Mouse (Mus musculus) hindbrain, embryonic 12.5 days (tissue): ENCODE measurements at regions not wholly inside any gene's neighbourhood (a gene's known extent, or its start where the extent isn't known, plus 50 kb on each side); places are given as distances from the start of the nearest gene placed in this dataset.
"Not testable (repeated sequence)": the region's sequence is repeated elsewhere in the genome, so short reads cannot be mapped to it uniquely, and the experiment has no call there.

Experiments used
- ATAC-seq: fragments of 200-750 bp; cut with Nextera tagmentation; 2 replicates; pipeline ENCODE4 v1.8.0; 2017; ENCODE audit warnings: moderate TSS enrichment; ENCODE audit not compliant: low FRiP score
- H3K27ac ChIP-seq: fragments of 300-500 bp; sonication (generic); 2 replicates; pipeline ENCODE4 v1.5.1; 2016; ENCODE audit warnings: mild to moderate bottlenecking
- H3K27me3 ChIP-seq: fragments of 300-500 bp; sonication (generic); 2 replicates; pipeline ENCODE4 v1.6.1; 2016; ENCODE audit warnings: mild to moderate bottlenecking
- H3K36me3 ChIP-seq: fragments of 300-500 bp; sonication (generic); 2 replicates; pipeline ENCODE4 v1.6.1; 2016; ENCODE audit warnings: mild to moderate bottlenecking
- H3K4me1 ChIP-seq: fragments of 300-500 bp; sonication (generic); 2 replicates; pipeline ENCODE4 v1.6.1; 2016
- H3K4me2 ChIP-seq: fragments of 300-500 bp; sonication (generic); replicated peaks from 2 replicates; pipeline ENCODE4 v1.6.1; 2016; ENCODE audit warnings: mild to moderate bottlenecking
- H3K4me3 ChIP-seq: fragments of 300-500 bp; sonication (generic); 2 replicates; pipeline ENCODE4 v1.5.1; 2016; ENCODE audit warnings: mild to moderate bottlenecking
- H3K9ac ChIP-seq: fragments of 300-500 bp; sonication (generic); 2 replicates; pipeline ENCODE4 v1.6.1; 2016; ENCODE audit warnings: mild to moderate bottlenecking, moderate library complexity
- H3K9me3 ChIP-seq: fragments of 300-500 bp; sonication (generic); replicated peaks from 2 replicates; pipeline ENCODE4 v1.6.1; 2016; ENCODE audit warnings: mild to moderate bottlenecking
- WGBS: fragments of 180-500 bp; shearing (Covaris S2); methylation state at CpG from one replicate; pipeline ENCODE4 v1.1.7; 2016; 5-methylcytosine and 5-hydroxymethylcytosine counted together

DNA sequence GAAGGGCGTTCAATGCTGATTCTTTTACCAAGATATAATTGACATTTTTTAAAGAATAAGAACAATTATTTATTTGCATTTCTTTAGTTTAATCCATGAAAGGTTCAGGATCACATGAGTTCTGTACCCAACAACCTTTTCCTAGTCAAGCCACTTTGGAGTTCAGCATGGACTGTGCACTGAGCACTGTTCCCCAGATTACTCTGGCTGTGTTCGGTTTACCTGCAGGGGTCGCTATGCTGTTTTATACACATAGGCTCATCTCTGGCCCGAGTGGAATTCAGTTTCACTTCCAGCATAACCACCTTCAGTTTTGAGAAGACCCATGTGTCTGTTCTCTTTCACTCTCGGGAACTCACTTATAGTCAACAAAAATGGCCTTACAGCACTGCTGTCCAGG is 93.5 kb upstream of the Smarcad1 start:
- ATAC-seq, H3K4me2 ChIP-seq, H3K36me3 ChIP-seq, H3K27ac ChIP-seq, H3K4me1 ChIP-seq, H3K27me3 ChIP-seq, H3K9me3 ChIP-seq, H3K9ac ChIP-seq, H3K4me3 ChIP-seq: not testable (repeated sequence)
- WGBS = 79% methylated on average over 5 of the region's 5 CpGs

DNA sequence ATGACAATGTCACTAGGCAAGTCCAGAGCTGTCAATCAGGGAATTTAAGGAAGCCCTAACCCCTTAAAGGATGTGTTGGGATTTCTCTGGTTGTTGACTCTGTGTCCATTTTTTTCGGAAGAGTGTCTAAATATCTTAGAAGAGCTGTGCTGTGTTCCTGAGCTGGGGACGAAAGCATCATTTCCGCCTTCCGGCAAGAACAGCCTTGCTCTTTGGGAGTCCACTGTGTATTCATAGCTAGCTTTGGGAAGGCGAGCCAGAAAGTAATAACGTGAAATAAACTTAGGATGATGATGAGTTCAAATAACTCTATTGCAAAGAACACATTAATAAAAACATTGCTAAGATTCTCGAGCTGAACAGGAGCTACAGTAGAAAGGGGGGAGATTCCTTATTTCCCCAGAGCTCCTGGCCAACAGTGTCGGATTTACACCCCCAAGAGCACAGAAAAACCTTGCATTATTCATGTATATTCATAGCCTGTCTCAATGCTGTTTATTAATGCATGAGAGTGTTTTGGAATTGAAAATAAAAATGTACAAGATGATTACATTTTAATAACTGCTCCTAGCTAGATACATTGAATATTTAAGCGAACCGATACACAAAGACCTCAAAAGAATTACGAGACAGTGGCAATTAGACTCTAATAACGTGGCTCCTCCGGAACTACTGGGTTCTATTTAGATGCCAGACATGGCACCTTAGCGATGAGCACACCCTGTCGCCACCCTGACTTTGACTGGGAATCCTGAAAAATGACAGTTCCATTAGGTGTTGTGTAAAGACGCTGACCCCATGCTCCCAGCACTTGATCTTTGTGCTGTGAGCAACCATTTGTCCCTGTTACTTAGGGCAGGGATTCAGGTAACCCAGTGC is 80.5 kb upstream of the Smarcad1 start:
- no peak overlapping the region for H3K4me3 ChIP-seq
- peak overlapping the region; percentile 31 for H3K4me2 ChIP-seq
- ATAC-seq = peak; percentile 73

DNA sequence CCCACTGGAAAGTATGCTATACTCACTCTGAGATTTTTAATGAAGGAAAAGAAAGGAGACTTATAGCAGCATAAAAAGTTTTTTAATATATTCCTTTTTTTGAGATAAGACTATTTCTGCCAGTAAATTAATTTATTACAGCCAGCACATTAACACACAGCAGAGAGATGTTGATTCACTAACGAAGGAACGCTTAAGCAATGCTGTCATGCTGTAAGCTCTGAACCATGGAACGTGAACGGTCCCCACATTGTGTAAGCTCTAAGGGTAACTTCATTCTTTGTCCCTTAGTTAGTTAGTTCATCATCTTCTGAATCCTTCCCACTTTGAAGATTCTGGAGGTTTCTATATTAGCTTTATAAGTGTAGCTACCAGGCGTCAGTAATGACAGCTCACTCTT is 79.8 kb upstream of the Smarcad1 start:
- Histone ChIP-seq H3K4me3 (no peak overlapping the region), H3K27me3 (no peaks in the 10 kb centered on the region), H3K9me3 (no peaks in the 10 kb centered on the region), H3K4me2 (no peak overlapping the region), H3K27ac (no peak overlapping the region), H3K4me1 (0 out of 2 replicates have a peak, but pooled peaks cover 11% of the 10 kb centered on the region), H3K36me3 (no peaks in the 10 kb centered on the region), H3K9ac (no peak overlapping the region)
- WGBS = 69% methylated on average over 5 of the region's 5 CpGs
- no peak for ATAC-seq

More for the DNA sequence above, 80.5 kb upstream of the Smarcad1 start:
- no peaks in the 10 kb centered on the region for H3K9me3 ChIP-seq
- H3K36me3 ChIP-seq = no peaks in the 10 kb centered on the region
- 0 out of 2 replicates have a peak, but pooled peaks cover 11% of the 10 kb centered on the region for H3K4me1 ChIP-seq
- 54% methylated on average over 16 of the region's 16 CpGs for WGBS
- no peaks in the 10 kb centered on the region for H3K27me3 ChIP-seq
- H3K9ac ChIP-seq = no peak overlapping the region
- peak overlapping the region; percentile 23; the same call in 1 of the 2 replicates for H3K27ac ChIP-seq

DNA sequence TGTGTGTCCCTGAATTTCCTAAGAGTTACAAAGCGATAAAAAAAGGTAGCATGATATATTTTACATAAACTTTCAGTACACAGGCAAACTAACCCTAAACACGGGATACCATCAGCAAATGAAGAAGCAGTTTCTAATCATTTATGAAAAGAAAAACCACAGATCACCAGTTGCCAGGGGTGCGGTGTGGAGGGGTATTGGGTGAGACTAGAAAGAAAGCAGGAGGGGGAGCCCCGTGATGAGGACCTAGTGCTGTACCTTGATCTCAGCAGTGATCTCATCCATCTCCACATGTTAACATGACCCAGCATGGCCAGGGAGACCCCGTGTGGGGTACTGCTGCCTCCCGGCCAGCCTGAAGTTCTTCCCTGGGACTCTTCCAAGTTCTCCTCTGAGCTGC is 77.7 kb upstream of the Smarcad1 start:
- Histone ChIP-seq H3K36me3 (no peaks in the 10 kb centered on the region), H3K27ac (no peak overlapping the region), H3K4me1 (0 out of 2 replicates have a peak, but pooled peaks cover 11% of the 10 kb centered on the region), H3K9me3 (no peaks in the 10 kb centered on the region), H3K4me2 (no peak overlapping the region), H3K27me3 (no peaks in the 10 kb centered on the region), H3K4me3 (no peak overlapping the region), H3K9ac (no peak overlapping the region)
- ATAC-seq = no peak
- WGBS = 82% methylated on average over 6 of the region's 6 CpGs

DNA sequence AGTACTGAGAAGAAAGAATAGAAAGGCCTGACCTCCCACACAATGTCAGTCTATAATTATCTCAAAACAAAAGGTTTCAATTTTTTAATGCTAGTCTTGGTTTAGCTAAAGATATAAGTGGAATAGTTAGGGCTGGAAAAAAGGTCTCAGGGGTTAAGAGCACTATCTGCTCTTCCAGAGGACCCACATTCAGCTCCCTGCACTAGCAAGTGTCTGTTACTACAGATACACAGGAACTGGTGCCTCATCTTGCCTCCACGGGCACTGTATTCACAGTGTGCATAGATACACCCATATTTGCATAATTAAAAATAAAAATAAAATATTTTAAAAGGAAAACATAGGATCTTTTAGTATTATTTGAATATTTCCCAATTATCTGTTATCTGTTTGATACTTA is 77.2 kb upstream of the Smarcad1 start:
- no peaks in the 10 kb centered on the region for H3K36me3 ChIP-seq
- H3K4me3 ChIP-seq = no peak overlapping the region
- no peaks in the 10 kb centered on the region for H3K27me3 ChIP-seq
- no peak overlapping the region for H3K27ac ChIP-seq
- H3K4me2 ChIP-seq = no peak overlapping the region
- no peak for ATAC-seq
- 85% methylated on average over 1 of the region's 1 CpGs for WGBS
- 0 out of 2 replicates have a peak, but pooled peaks cover 11% of the 10 kb centered on the region for H3K4me1 ChIP-seq
- H3K9me3 ChIP-seq = no peaks in the 10 kb centered on the region
- no peak overlapping the region for H3K9ac ChIP-seq

DNA sequence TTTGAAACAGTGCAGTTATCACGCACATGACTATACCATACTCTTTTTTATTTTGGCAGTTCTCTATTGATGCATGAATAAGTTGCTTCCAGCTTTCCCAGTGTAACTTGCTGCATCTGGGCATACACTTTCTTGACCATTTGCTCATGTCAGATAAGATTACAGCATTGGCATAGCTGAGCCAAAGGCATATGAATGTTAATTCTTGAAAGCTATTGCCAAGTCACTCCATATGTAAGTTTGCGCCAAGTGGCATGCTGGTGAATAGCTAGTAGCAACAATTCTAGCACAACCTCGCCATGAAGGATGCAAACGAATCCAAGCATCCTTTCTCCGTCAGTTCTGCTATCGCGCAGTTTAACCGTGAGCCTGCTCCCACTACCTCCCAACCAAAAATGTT is 72.2 kb upstream of the Smarcad1 start:
- 88% methylated on average over 8 of the region's 8 CpGs for WGBS
- no peaks in the 10 kb centered on the region for H3K36me3 ChIP-seq
- H3K4me3 ChIP-seq = no peak overlapping the region
- ATAC-seq = no peak
- H3K9me3 ChIP-seq = no peaks in the 10 kb centered on the region
- no peak overlapping the region for H3K9ac ChIP-seq
- no peaks in the 10 kb centered on the region for H3K4me1 ChIP-seq
- H3K27me3 ChIP-seq = no peaks in the 10 kb centered on the region
- H3K27ac ChIP-seq = no peak overlapping the region
- no peak overlapping the region for H3K4me2 ChIP-seq

DNA sequence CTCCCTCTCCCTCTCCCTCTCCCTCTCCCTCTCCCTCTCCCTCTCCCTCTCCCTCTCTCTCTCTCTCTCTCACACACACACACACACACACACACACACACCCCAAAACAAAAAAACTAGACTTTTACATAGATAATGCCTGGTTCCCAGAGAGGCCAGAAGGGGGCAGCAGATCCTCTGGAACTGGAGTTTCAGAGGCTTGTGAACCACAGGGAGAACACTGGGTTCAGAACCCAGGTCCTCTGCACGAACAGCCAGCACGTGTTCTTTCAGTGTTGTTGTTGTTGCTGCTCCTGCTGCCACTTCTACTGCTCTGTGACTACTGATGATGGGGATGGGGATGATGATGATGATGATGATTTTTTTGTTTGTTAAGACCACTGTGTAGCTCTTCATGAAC is 68.4 kb upstream of the Smarcad1 start:
- Histone ChIP-seq H3K4me2 (no peak overlapping the region), H3K36me3 (no peaks in the 10 kb centered on the region), H3K4me3 (no peak overlapping the region), H3K9me3 (no peaks in the 10 kb centered on the region), H3K27me3 (no peaks in the 10 kb centered on the region), H3K9ac (no peak overlapping the region), H3K4me1 (no peaks in the 10 kb centered on the region), H3K27ac (no peak overlapping the region)
- no peak for ATAC-seq
- WGBS = 34% methylated on average over 2 of the region's 2 CpGs

DNA sequence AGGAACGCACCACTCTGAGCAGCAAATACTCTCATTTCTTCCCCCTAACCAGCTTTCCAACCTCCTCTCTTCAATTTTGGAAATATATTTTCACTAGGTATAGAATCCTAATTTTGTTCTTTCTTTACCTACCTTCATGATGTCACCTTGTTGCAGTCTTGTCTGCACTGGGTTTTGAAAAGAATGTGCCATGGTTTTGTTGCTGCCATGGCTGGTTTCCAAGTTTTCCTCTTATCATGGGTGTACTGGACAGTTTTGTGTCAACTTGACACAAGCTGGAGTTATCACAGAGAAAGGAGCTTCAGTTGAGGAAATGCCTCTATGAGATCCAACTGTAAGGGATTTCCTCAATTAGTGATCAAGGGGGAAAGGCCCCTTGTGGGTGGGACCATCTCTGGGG is 67.9 kb upstream of the Smarcad1 start:
- H3K9ac ChIP-seq, H3K9me3 ChIP-seq, H3K4me1 ChIP-seq, H3K36me3 ChIP-seq, H3K4me2 ChIP-seq, ATAC-seq, H3K4me3 ChIP-seq, H3K27ac ChIP-seq, H3K27me3 ChIP-seq: not testable (repeated sequence)
- WGBS = 96% methylated on average over 1 of the region's 1 CpGs

DNA sequence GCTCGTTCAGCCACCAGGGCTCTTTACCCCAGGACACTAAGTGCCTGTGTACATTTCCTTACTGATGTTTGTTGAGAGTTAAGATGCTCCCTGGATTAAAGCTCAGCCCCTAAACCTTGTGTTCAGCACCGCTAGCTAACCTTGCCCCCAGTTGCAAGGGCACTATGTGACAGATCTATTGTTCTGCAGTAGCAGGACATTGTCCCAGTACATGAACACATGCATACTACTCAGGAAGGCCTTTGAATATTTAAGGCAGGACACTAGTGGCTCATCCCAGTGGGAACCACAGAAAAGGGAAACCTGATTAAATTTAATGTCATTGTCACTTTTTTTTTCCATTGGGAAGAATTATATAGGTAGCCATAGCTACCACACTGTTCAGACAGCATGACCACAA is 60.3 kb upstream of the Smarcad1 start:
- WGBS = 27% methylated on average over 2 of the region's 2 CpGs
- H3K9ac ChIP-seq = no peak overlapping the region
- H3K4me2 ChIP-seq = no peak overlapping the region
- H3K27me3 ChIP-seq = no peaks in the 10 kb centered on the region
- no peaks in the 10 kb centered on the region for H3K9me3 ChIP-seq
- no peaks in the 10 kb centered on the region for H3K36me3 ChIP-seq
- H3K4me1 ChIP-seq = no peaks in the 10 kb centered on the region
- no peak for ATAC-seq
- no peak overlapping the region for H3K27ac ChIP-seq
- H3K4me3 ChIP-seq = no peak overlapping the region
